Mouse (Mus musculus) limb, embryonic 15.5 days (tissue): Measurements from ENCODE around the gene Phf10. TPM values are rescaled to one million over a fixed set of nuclear protein-coding genes. Genes with fewer than 3 reads are reported as not detected.
"Not testable (repeated sequence)": the region's sequence is repeated elsewhere in the genome, so short reads cannot be mapped to it uniquely, and the experiment has no call there.

Source experiments
- ATAC-seq: fragments of 200-750 bp; cut with Nextera tagmentation; 2 replicates; pipeline ENCODE4 v1.8.0; 2017; ENCODE audit warnings: low read depth, moderate TSS enrichment; ENCODE audit not compliant: insufficient number of reproducible peaks, low FRiP score, low TSS enrichment
- H3K27ac ChIP-seq: fragments of 300-500 bp; sonication (generic); 2 replicates; pipeline ENCODE4 v1.5.1; 2015; ENCODE audit warnings: moderate library complexity, mild to moderate bottlenecking, inconsistent platforms
- H3K27me3 ChIP-seq: fragments of 300-500 bp; sonication (generic); 2 replicates; pipeline ENCODE4 v1.6.1; 2015; ENCODE audit warnings: inconsistent platforms
- H3K36me3 ChIP-seq: fragments of 300-500 bp; sonication (generic); 2 replicates; pipeline ENCODE4 v1.6.1; 2015; ENCODE audit warnings: inconsistent platforms
- H3K4me1 ChIP-seq: fragments of 300-500 bp; sonication (generic); 2 replicates; pipeline ENCODE4 v1.6.1; 2015; ENCODE audit warnings: inconsistent platforms
- H3K4me2 ChIP-seq: fragments of 300-500 bp; sonication (generic); 2 replicates; pipeline ENCODE4 v1.6.1; 2015; ENCODE audit warnings: mild to moderate bottlenecking, inconsistent platforms
- H3K4me3 ChIP-seq: fragments of 300-500 bp; sonication (generic); 2 replicates; pipeline ENCODE4 v1.5.1; 2015; ENCODE audit warnings: mild to moderate bottlenecking, inconsistent platforms
- H3K9ac ChIP-seq: fragments of 300-500 bp; sonication (generic); 2 replicates; pipeline ENCODE4 v1.6.1; 2015; ENCODE audit warnings: inconsistent platforms
- H3K9me3 ChIP-seq: fragments of 300-500 bp; sonication (generic); 2 replicates; pipeline ENCODE4 v1.6.1; 2016; ENCODE audit warnings: inconsistent platforms
- WGBS: fragments of 180-500 bp; shearing (Covaris S2); methylation state at CpG from one replicate; pipeline ENCODE4 v1.1.7; 2015; 5-methylcytosine and 5-hydroxymethylcytosine counted together
- polyA plus RNA-seq: library from polyadenylated mRNA; unstranded; fragments of >200 nt; fragmentation: Nextera tagmentation; extraction: Ambion mirVana; gene quantifications from 2 replicates; pipeline ENCODE4 v1.2.1, GENCODE M21; 2015

The Phf10 gene
- polyA plus RNA-seq, 1 experiment from 2014 or later, result 35.6 TPM

DNA sequence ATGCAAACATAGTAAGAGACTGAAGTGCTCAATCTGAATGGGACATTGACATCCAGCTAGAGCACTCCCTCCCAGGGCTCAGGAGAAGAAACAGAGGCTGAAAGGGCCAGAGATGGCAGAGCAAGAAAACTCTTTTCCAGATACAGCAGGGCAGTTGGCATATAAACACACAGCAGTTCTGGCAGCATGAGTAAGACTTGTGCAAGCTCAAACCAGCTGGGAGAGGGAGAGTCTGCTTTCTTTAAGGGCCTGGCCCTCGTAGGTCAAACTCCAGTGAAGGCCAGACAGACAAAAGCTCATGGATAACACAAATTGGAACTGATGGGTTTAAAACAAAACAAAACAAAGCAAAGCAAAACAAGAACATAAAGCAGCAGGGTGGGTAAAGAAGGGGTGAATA is 54.5 kb downstream of the Phf10 start:
- WGBS, result 44% methylated on average over 1 of the region's 1 CpGs
- no peaks in the 10 kb centered on the region for H3K9me3 ChIP-seq

GRCm38 (mm10) chr17:14904637-14905265 is 56.3 kb downstream of the Phf10 start:
- no peaks in the 10 kb centered on the region for H3K27me3 ChIP-seq
- H3K9me3 ChIP-seq, result no peaks in the 10 kb centered on the region
- H3K36me3 ChIP-seq, result no peaks in the 10 kb centered on the region
- WGBS, result 51% methylated on average over 7 of the region's 7 CpGs
- no peak overlapping the region for H3K27ac ChIP-seq
- H3K4me2 ChIP-seq, result no peak overlapping the region
- no peak overlapping the region for H3K9ac ChIP-seq
- H3K4me1 ChIP-seq, result no peaks in the 10 kb centered on the region
- no peak overlapping the region for H3K4me3 ChIP-seq
- 0 out of 2 replicates have a peak, but pooled peaks have one; percentile 12 for ATAC-seq

More for the DNA sequence above, 54.5 kb downstream of the Phf10 start:
- no peak overlapping the region for H3K27ac ChIP-seq
- no peaks in the 10 kb centered on the region for H3K27me3 ChIP-seq
- no peak for ATAC-seq
- H3K4me1 ChIP-seq, result no peaks in the 10 kb centered on the region
- no peak overlapping the region for H3K4me3 ChIP-seq
- H3K4me2 ChIP-seq, result no peak overlapping the region
- H3K36me3 ChIP-seq, result no peaks in the 10 kb centered on the region
- no peak overlapping the region for H3K9ac ChIP-seq

GRCm38 (mm10) chr17:14904206-14904605 is 56.9 kb downstream of the Phf10 start:
- Histone ChIP-seq H3K9me3 (no peaks in the 10 kb centered on the region), H3K27ac (no peak overlapping the region), H3K4me1 (no peaks in the 10 kb centered on the region), H3K9ac (no peak overlapping the region), H3K27me3 (no peaks in the 10 kb centered on the region), H3K4me3 (no peak overlapping the region), H3K36me3 (no peaks in the 10 kb centered on the region), H3K4me2 (no peak overlapping the region)
- WGBS, result 86% methylated on average over 6 of the region's 6 CpGs
- no peak for ATAC-seq

DNA sequence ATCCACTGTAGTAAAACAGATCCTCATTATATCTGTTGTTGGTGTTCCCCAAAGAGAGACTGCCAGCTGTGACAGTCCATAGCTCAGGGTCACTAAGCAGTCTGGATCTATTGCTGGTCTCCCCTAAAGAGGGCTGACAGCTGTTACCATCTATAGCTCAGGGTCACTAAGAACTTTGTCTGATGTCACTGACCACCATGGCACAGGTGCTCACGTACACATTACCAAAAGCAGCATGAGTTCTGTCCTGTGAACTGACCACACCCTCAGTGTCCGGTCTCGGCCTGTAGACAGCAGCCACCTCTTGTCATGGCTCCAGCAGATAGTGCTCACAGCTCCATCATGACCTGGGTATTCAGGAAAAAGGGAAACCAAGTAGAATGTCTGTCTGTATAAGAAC is 57.9 kb downstream of the Phf10 start:
- no peak overlapping the region for H3K4me2 ChIP-seq
- H3K4me3 ChIP-seq, result no peak overlapping the region
- 89% methylated on average over 3 of the region's 3 CpGs for WGBS
- no peaks in the 10 kb centered on the region for H3K27me3 ChIP-seq
- H3K9me3 ChIP-seq, result no peaks in the 10 kb centered on the region
- no peak for ATAC-seq
- H3K4me1 ChIP-seq, result no peaks in the 10 kb centered on the region
- no peak overlapping the region for H3K27ac ChIP-seq
- H3K9ac ChIP-seq, result no peak overlapping the region
- no peaks in the 10 kb centered on the region for H3K36me3 ChIP-seq

- no peaks in the 10 kb centered on the region for H3K27me3 ChIP-seq
- no peak overlapping the region for H3K9ac ChIP-seq
- whole genome bisulfite sequencing, result 76% methylated on average over 1 of the region's 1 CpGs
- no peak overlapping the region for H3K4me3 ChIP-seq
- H3K4me2 ChIP-seq, result no peak overlapping the region
- no peaks in the 10 kb centered on the region for H3K4me1 ChIP-seq
- no peaks in the 10 kb centered on the region for H3K9me3 ChIP-seq
- no peak for ATAC-seq
- H3K27ac ChIP-seq, result no peak overlapping the region
- H3K36me3 ChIP-seq, result no peaks in the 10 kb centered on the region
Observed at GRCm38 (mm10) chr17:14898972-14899371, 62.1 kb downstream of the Phf10 start.

DNA sequence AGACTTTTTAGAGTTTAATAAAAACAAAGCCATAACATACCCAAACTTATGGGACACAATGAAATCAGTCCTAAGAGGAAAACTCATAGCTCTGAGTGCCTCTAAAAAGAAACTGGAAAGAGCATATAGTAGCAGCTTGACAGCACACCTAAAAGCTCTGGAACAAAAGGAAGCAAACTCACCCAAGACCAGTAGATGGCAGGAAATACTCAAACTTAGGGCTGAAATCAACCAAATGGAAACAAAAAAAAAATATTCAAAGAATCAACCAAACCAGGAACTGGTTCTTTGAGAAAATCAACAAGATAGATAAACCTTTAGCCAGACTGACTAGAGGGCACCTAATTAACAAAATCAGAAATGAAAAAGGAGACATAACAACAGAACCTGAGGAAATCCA is 66.0 kb downstream of the Phf10 start:
- not testable (repeated sequence) for H3K4me3 ChIP-seq, H3K4me2 ChIP-seq, H3K36me3 ChIP-seq, H3K9ac ChIP-seq, ATAC-seq, H3K9me3 ChIP-seq, H3K27me3 ChIP-seq, H3K4me1 ChIP-seq, H3K27ac ChIP-seq

Other genes starting within 250 kb of the Phf10 start
- gene Wdr27, start 18.1 kb downstream of the Phf10 start, polyA plus RNA-seq, result 3.6 and 3.8 TPM in 2 replicates
- gene 1600012H06Rik, start 18.1 kb downstream of the Phf10 start, polyA plus RNA-seq, result 39.0 and 40.8 TPM in 2 replicates
- gene 9030025P20Rik, start 17.2 kb upstream of the Phf10 start, polyA plus RNA-seq, result 5.7 and 5.9 TPM in 2 replicates
- gene Gm3417, start 17.5 kb upstream of the Phf10 start, polyA plus RNA-seq, result 0.91 TPM in 1 of 2 replicates, not detected in the other
- 4.8 and 5.5 TPM in 2 replicates for gene Gm3435, start 48.9 kb upstream of the Phf10 start, polyA plus RNA-seq
- gene Ermard, start 79.9 kb upstream of the Phf10 start, polyA plus RNA-seq, result 61.9 and 65.0 TPM in 2 replicates
- gene Tcte3, start 80.2 kb upstream of the Phf10 start, polyA plus RNA-seq, result 0.55 TPM in 1 of 2 replicates, not detected in the other
- 3.0 and 3.5 TPM in 2 replicates for gene Gm3448, start 80.3 kb upstream of the Phf10 start, polyA plus RNA-seq